In genomic region chr19:46857277-46857989, GRCm38 (mm10) we compare ENCODE assay signal across 8 mouse cellular contexts.
DNase-seq lines count a peak whose midpoint lies in the region; ATAC-seq and TF ChIP-seq lines count a peak whose summit lies in the region.

No protein-coding gene starts in this region.

- no peak overlapping the region for H3K4me2 ChIP-seq in stomach, embryonic 14.5 days (replicated peaks; ENCODE audit: low read depth, low read length)

- 69% methylated on average over 9 of the region's 9 CpGs for WGBS in spleen, adult 2 months
- WGBS in stomach, embryonic 14.5 days, result 45% methylated on average over 9 of the region's 9 CpGs

- H3K9me3 ChIP-seq in stomach, embryonic 14.5 days (ENCODE audit: control insufficient read depth, low read depth, low read length), result no peaks in the 10 kb centered on the region

- TF ChIP-seq CTCF in spleen, adult 2 months (IDR thresholded peaks at IDR 0.05; ENCODE audit: extremely low read depth, insufficient read depth, insufficient read length, insufficient replicate concordance), result peak; percentile 9; the same call in 1 of the 2 replicates

- no peaks in the 10 kb centered on the region for H3K4me1 ChIP-seq in spleen, adult 2 months (ENCODE audit: control insufficient read depth, insufficient read depth, insufficient read length)
- H3K4me1 ChIP-seq in stomach, embryonic 14.5 days (ENCODE audit: control insufficient read depth, insufficient read depth, low read length), result peaks cover 8% of the 10 kb centered on the region; the same call in 1 of the 2 replicates

- H3K27me3 ChIP-seq in spleen, adult 2 months (ENCODE audit: control insufficient read depth, insufficient read depth, low read length), result no peaks in the 10 kb centered on the region
- no peaks in the 10 kb centered on the region for H3K27me3 ChIP-seq in stomach, embryonic 14.5 days (ENCODE audit: control insufficient read depth, insufficient read depth, low read length)

- no peak for TF ChIP-seq POLR2A in spleen, adult 2 months (IDR thresholded peaks at IDR 0.05; ENCODE audit: low read depth, low read length)

- DNase-seq in adrenal gland, adult (ENCODE audit: inconsistent age in 2 of 2, low spot score in 1 of 2), result peak; percentile 50 to 79
- DNase-seq in adrenal gland, postnatal 10 days, result no peak
- DNase-seq in spleen, adult 2 months (ENCODE audit: low read depth in 1 of 2, low spot score in 2 of 2), result no peak
- DNase-seq in spleen, adult 18-20 months, result no peak
- DNase-seq in kidney, postnatal 10 days, result peak; percentile 49
- DNase-seq in cerebellum, adult 9-10 months, result no peak
- no peak for DNase-seq in cerebellum, adult 8-10 months

- no peaks in the 10 kb centered on the region for H3K36me3 ChIP-seq in spleen, adult 2 months (ENCODE audit: control insufficient read depth, insufficient read depth, low read length)
- no peaks in the 10 kb centered on the region for H3K36me3 ChIP-seq in stomach, embryonic 14.5 days (ENCODE audit: control insufficient read depth, insufficient read depth, low read length)

- H3K9ac ChIP-seq in stomach, embryonic 14.5 days (replicated peaks; ENCODE audit: low read depth, low read length), result no peak overlapping the region

- H3K27ac ChIP-seq in spleen, adult 2 months (ENCODE audit: insufficient read depth, low read length), result no peak overlapping the region
- no peak overlapping the region for H3K27ac ChIP-seq in stomach, embryonic 14.5 days (ENCODE audit: low read length)

- H3K4me3 ChIP-seq in spleen, adult 2 months (ENCODE audit: extremely low read depth, insufficient read depth, insufficient read length), result no peak overlapping the region
- H3K4me3 ChIP-seq in stomach, embryonic 14.5 days (ENCODE audit: low read depth, low read length), result no peak overlapping the region

- 0 out of 2 replicates have a peak, but pooled peaks have one; percentile 28 for ATAC-seq in stomach, embryonic 14.5 days (ENCODE audit: insufficient number of reproducible peaks, insufficient read depth, low FRiP score, low read depth)

Comparison
In these comparisons a context has a peak if more than half of its experiments do, and no peak if none do; other contexts are left out.
1. DNase-seq: peak in adrenal gland, adult (2 of 2) and kidney, postnatal 10 days (single experiment); none in adrenal gland, postnatal 10 days (single experiment), spleen, adult 2 months (0 of 2), spleen, adult 18-20 months (0 of 2), cerebellum, adult 9-10 months (single experiment) and cerebellum, adult 8-10 months (single experiment).